Mouse (Mus musculus) small intestine, adult 2 months (tissue): ENCODE measurements around the gene Neurl1a.

Source experiments
- CTCF ChIP-seq: fragments of 200-500 bp; IDR thresholded peaks from 2 replicates; pipeline ENCODE4 v1.5.1; 2012; ENCODE audit warnings: low read depth, mild to moderate bottlenecking, control low read depth, inconsistent platforms, low read length, moderate library complexity, mixed read lengths; ENCODE audit not compliant: insufficient replicate concordance, insufficient read length; ENCODE audit errors: extremely low read depth
- POLR2A ChIP-seq: fragments of 200-500 bp; IDR thresholded peaks from 2 replicates; pipeline ENCODE4 v1.6.1; 2012; ENCODE audit warnings: low read depth, mild to moderate bottlenecking, control low read depth, inconsistent platforms, low read length, moderate library complexity

GRCm38 (mm10) chr19:47184736-47185135 is 6.1 kb downstream of the Neurl1a start:
- TF ChIP-seq CTCF (no peak), POLR2A (no peak)
